Mouse (Mus musculus): ENCODE measurements around the gene Prdx2. TPM values are rescaled to one million over a fixed set of nuclear protein-coding genes. Genes with fewer than 3 reads are reported as not detected.
A peak's percentile ranks its signal among the peaks of the same experiment; 100 is the strongest.

Prdx2 gene
- polyA plus RNA-seq, 1 experiment from 2014 or later: 1,658 TPM

- no peak overlapping the region for H3K4me2 ChIP-seq (replicated peaks)
- WGBS: 94% methylated on average over 9 of the region's 9 CpGs
- no peak overlapping the region for H3K9ac ChIP-seq (replicated peaks)
- no peak for ATAC-seq
- no peaks in the 10 kb centered on the region for H3K9me3 ChIP-seq
- no peak overlapping the region for H3K27ac ChIP-seq
- peaks cover 25% of the 10 kb centered on the region for H3K4me1 ChIP-seq (replicated peaks)
- H3K36me3 ChIP-seq: peaks cover 6% of the 10 kb centered on the region; the same call in 1 of the 2 replicates
- H3K4me3 ChIP-seq (replicated peaks): no peak overlapping the region
- H3K27me3 ChIP-seq: peaks cover 22% of the 10 kb centered on the region
These were observed 25.0 kb downstream of the Prdx2 start for GRCm38 (mm10) chr8:84994375-84994774.

- H3K9me3 ChIP-seq: no peaks in the 10 kb centered on the region
- no peak for ATAC-seq
- H3K4me3 ChIP-seq (replicated peaks): no peak overlapping the region
- H3K27me3 ChIP-seq: peaks cover 22% of the 10 kb centered on the region
- WGBS: 20% methylated on average over 25 of the region's 25 CpGs
- H3K9ac ChIP-seq (replicated peaks): 0 out of 2 replicates have a peak overlapping the region, but pooled peaks have one; percentile 46
- no peak overlapping the region for H3K27ac ChIP-seq
- H3K36me3 ChIP-seq: peaks cover 6% of the 10 kb centered on the region; the same call in 1 of the 2 replicates
- H3K4me2 ChIP-seq (replicated peaks): no peak overlapping the region
- peaks cover 22% of the 10 kb centered on the region for H3K4me1 ChIP-seq (replicated peaks)
These were observed 26.3 kb downstream of the Prdx2 start for GRCm38 (mm10) chr8:84995680-84996079.

GRCm38 (mm10) chr8:84996978-84997377 is 27.6 kb downstream of the Prdx2 start:
- 0 out of 2 replicates have a peak, but pooled peaks have one; percentile 17 for ATAC-seq
- no peak overlapping the region for H3K4me2 ChIP-seq (replicated peaks)
- H3K4me3 ChIP-seq (replicated peaks): no peak overlapping the region
- H3K9ac ChIP-seq (replicated peaks): no peak overlapping the region
- H3K36me3 ChIP-seq: peaks cover 11% of the 10 kb centered on the region; the same call in 1 of the 2 replicates
- H3K9me3 ChIP-seq: no peaks in the 10 kb centered on the region
- H3K27ac ChIP-seq: no peak overlapping the region
- H3K4me1 ChIP-seq (replicated peaks): peaks cover 16% of the 10 kb centered on the region
- peaks cover 22% of the 10 kb centered on the region for H3K27me3 ChIP-seq
- WGBS: 72% methylated on average over 5 of the region's 5 CpGs

GRCm38 (mm10) chr8:84997649-84998295 is 28.4 kb downstream of the Prdx2 start:
- H3K27ac ChIP-seq: no peak overlapping the region
- peak; percentile 85 for ATAC-seq
- H3K27me3 ChIP-seq: peaks cover 22% of the 10 kb centered on the region
- peak overlapping the region; percentile 49; the same call in 1 of the 2 replicates for H3K9ac ChIP-seq (replicated peaks)
- 1% methylated on average over 17 of the region's 19 CpGs for WGBS
- H3K36me3 ChIP-seq: peaks cover 15% of the 10 kb centered on the region
- peaks cover 16% of the 10 kb centered on the region for H3K4me1 ChIP-seq (replicated peaks)
- H3K4me2 ChIP-seq (replicated peaks): peak overlapping the region; percentile 46
- no peaks in the 10 kb centered on the region for H3K9me3 ChIP-seq
- peak overlapping the region; percentile 15; the same call in 1 of the 2 replicates for H3K4me3 ChIP-seq (replicated peaks)

GRCm38 (mm10) chr8:85007686-85008085 is 38.3 kb downstream of the Prdx2 start:
- H3K27me3 ChIP-seq: peaks cover 50% of the 10 kb centered on the region
- no peaks in the 10 kb centered on the region for H3K9me3 ChIP-seq
- H3K4me3 ChIP-seq (replicated peaks): no peak overlapping the region

GRCm38 (mm10) chr8:85011242-85011641 is 41.9 kb downstream of the Prdx2 start:
- H3K4me1 ChIP-seq (replicated peaks): peaks cover 7% of the 10 kb centered on the region; the same call in 1 of the 2 replicates
- no peak overlapping the region for H3K9ac ChIP-seq (replicated peaks)
- no peak for ATAC-seq
- no peaks in the 10 kb centered on the region for H3K9me3 ChIP-seq
- no peak overlapping the region for H3K4me2 ChIP-seq (replicated peaks)
- H3K4me3 ChIP-seq (replicated peaks): no peak overlapping the region
- 15% methylated on average over 28 of the region's 28 CpGs for WGBS
- no peak overlapping the region for H3K27ac ChIP-seq
- H3K27me3 ChIP-seq: peaks cover 72% of the 10 kb centered on the region
- H3K36me3 ChIP-seq: no peaks in the 10 kb centered on the region

More at GRCm38 (mm10) chr8:85007686-85008085, 38.3 kb downstream of the Prdx2 start:
- H3K9ac ChIP-seq (replicated peaks): no peak overlapping the region
- peaks cover 3% of the 10 kb centered on the region for H3K36me3 ChIP-seq
- no peak overlapping the region for H3K4me2 ChIP-seq (replicated peaks)
- no peak overlapping the region for H3K27ac ChIP-seq
- ATAC-seq: no peak
- 15% methylated on average over 25 of the region's 25 CpGs for WGBS
- H3K4me1 ChIP-seq (replicated peaks): no peaks in the 10 kb centered on the region

- H3K27me3 ChIP-seq: peaks cover 57% of the 10 kb centered on the region
- ATAC-seq: peak; percentile 75
- no peak overlapping the region for H3K27ac ChIP-seq
- peaks cover 15% of the 10 kb centered on the region for H3K36me3 ChIP-seq
- WGBS: 6% methylated on average over 26 of the region's 26 CpGs
- H3K9ac ChIP-seq (replicated peaks): peak overlapping the region; percentile 62; the same call in 1 of the 2 replicates
- H3K4me3 ChIP-seq (replicated peaks): peak overlapping the region; percentile 34
- H3K4me2 ChIP-seq (replicated peaks): peak overlapping the region; percentile 67
- H3K4me1 ChIP-seq (replicated peaks): peaks cover 11% of the 10 kb centered on the region; the same call in 1 of the 2 replicates
- no peaks in the 10 kb centered on the region for H3K9me3 ChIP-seq
These were observed 43.9 kb downstream of the Prdx2 start for GRCm38 (mm10) chr8:85013230-85013840.

GRCm38 (mm10) chr8:85014431-85014830 is 45.0 kb downstream of the Prdx2 start, which contains the start of gene Best2:
TSS of gene Best2 (minus strand) at chr8:85014531.
- Histone ChIP-seq H3K27ac (no peak within 1 kb of the TSS), H3K4me1 (replicated peaks) (peaks cover 11% of the 10 kb centered on the region; the same call in 1 of the 2 replicates), H3K27me3 (peaks cover 48% of the 10 kb centered on the region), H3K9me3 (no peaks in the 10 kb centered on the region), H3K4me2 (replicated peaks) (peak within 1 kb of the TSS; percentile 67), H3K36me3 (peaks cover 26% of the 10 kb centered on the region), H3K4me3 (replicated peaks) (peak within 1 kb of the TSS; percentile 34), H3K9ac (replicated peaks) (peak within 1 kb of the TSS; percentile 62; the same call in 1 of the 2 replicates)
- no peak for ATAC-seq
- 60% methylated on average over 1 of the region's 2 CpGs for WGBS

- 68% methylated on average over 10 of the region's 10 CpGs for WGBS
- no peak overlapping the region for H3K9ac ChIP-seq (replicated peaks)
- peaks cover 14% of the 10 kb centered on the region; the same call in 1 of the 2 replicates for H3K4me1 ChIP-seq (replicated peaks)
- peaks cover 32% of the 10 kb centered on the region for H3K27me3 ChIP-seq
- no peak overlapping the region for H3K27ac ChIP-seq
- no peaks in the 10 kb centered on the region for H3K9me3 ChIP-seq
- H3K36me3 ChIP-seq: peaks cover 49% of the 10 kb centered on the region
- ATAC-seq: no peak
- no peak overlapping the region for H3K4me3 ChIP-seq (replicated peaks)
- H3K4me2 ChIP-seq (replicated peaks): no peak overlapping the region
These were observed 47.3 kb downstream of the Prdx2 start for GRCm38 (mm10) chr8:85016724-85017123.

- Histone ChIP-seq H3K4me2 (replicated peaks) (no peak overlapping the region), H3K27ac (no peak overlapping the region; the same call in 1 of the 2 replicates), H3K36me3 (peaks cover 54% of the 10 kb centered on the region), H3K4me1 (replicated peaks) (peaks cover 14% of the 10 kb centered on the region; the same call in 1 of the 2 replicates), H3K9me3 (no peaks in the 10 kb centered on the region), H3K4me3 (replicated peaks) (no peak overlapping the region), H3K9ac (replicated peaks) (no peak overlapping the region), H3K27me3 (peaks cover 27% of the 10 kb centered on the region)
- ATAC-seq: 0 out of 2 replicates have a peak, but pooled peaks have one; percentile 15
- WGBS: 26% methylated on average over 5 of the region's 5 CpGs
These were observed 47.8 kb downstream of the Prdx2 start for GRCm38 (mm10) chr8:85017209-85017608.

- Histone ChIP-seq H3K4me1 (replicated peaks) (peaks cover 29% of the 10 kb centered on the region), H3K4me3 (replicated peaks) (no peak overlapping the region), H3K36me3 (peaks cover 69% of the 10 kb centered on the region), H3K9me3 (no peaks in the 10 kb centered on the region), H3K27ac (no peak overlapping the region), H3K9ac (replicated peaks) (no peak overlapping the region), H3K27me3 (no peaks in the 10 kb centered on the region), H3K4me2 (replicated peaks) (no peak overlapping the region)
- ATAC-seq: no peak
- 100% methylated on average over 3 of the region's 3 CpGs for WGBS
These were observed 52.2 kb downstream of the Prdx2 start for GRCm38 (mm10) chr8:85021514-85022055.

GRCm38 (mm10) chr8:85023846-85024245 is 54.5 kb downstream of the Prdx2 start:
- no peak for ATAC-seq
- H3K4me3 ChIP-seq (replicated peaks): peak overlapping the region; percentile 94
- H3K9ac ChIP-seq (replicated peaks): no peak overlapping the region
- peak overlapping the region; percentile 92 for H3K4me2 ChIP-seq (replicated peaks)
- WGBS: 96% methylated on average over 3 of the region's 3 CpGs
- no peaks in the 10 kb centered on the region for H3K9me3 ChIP-seq
- no peaks in the 10 kb centered on the region for H3K27me3 ChIP-seq
- H3K4me1 ChIP-seq (replicated peaks): peaks cover 37% of the 10 kb centered on the region
- no peak overlapping the region for H3K27ac ChIP-seq
- H3K36me3 ChIP-seq: peaks cover 49% of the 10 kb centered on the region

All from midbrain, embryonic 13.5 days (tissue).